Mouse (Mus musculus) heart, adult 10 weeks (tissue): Measurements from ENCODE around the gene Ikbip. TPM values are rescaled to one million over a fixed set of nuclear protein-coding genes. Genes with fewer than 3 reads are reported as not detected.

ENCODE experiments used
- polyA plus RNA-seq: library from polyadenylated mRNA; stranded (reverse); fragments of 350-450 nt; fragmentation: Illumina TruSeq; extraction: RNeasy Lipid Tissue Mini Kit (QIAGEN cat#74804); gene quantifications from one replicate; pipeline ENCODE4 v1.2.3, GENCODE M21; 2014; ENCODE audit warnings: low read depth, low replicate concordance

The Ikbip gene
- polyA plus RNA-seq: 25.1 TPM

GRCm38 (mm10) chr10:91082550-91083392 is at the start of gene Ikbip, which contains the start of gene Apaf1:
Gene Ikbip (plus strand): TSS chr10:91082940.
Gene Apaf1 (minus strand): TSS chr10:91082770.

GRCm38 (mm10) chr10:91123828-91124822 is 41.4 kb downstream of the Ikbip start, which contains the start of gene Slc25a3:
Gene Slc25a3 (minus strand): TSS chr10:91124059.

Other genes starting within 250 kb of the Ikbip start
- 5.6 TPM for gene Apaf1, start 170 bp upstream of the Ikbip start, polyA plus RNA-seq
- gene Slc25a3, start 41.1 kb downstream of the Ikbip start, polyA plus RNA-seq: 2,202 TPM
- 42.7 TPM for gene Tmpo, start 98.4 kb downstream of the Ikbip start, polyA plus RNA-seq